Mouse (Mus musculus): ENCODE measurements around the gene Abr. TPM values are rescaled to one million over a fixed set of nuclear protein-coding genes. Genes with fewer than 3 reads are reported as not detected.
A peak's percentile ranks its signal among the peaks of the same experiment; 100 is the strongest.

Abr gene
- total RNA-seq, 2 experiments from 2014 or later = 40.6 to 41.5 TPM

DNA sequence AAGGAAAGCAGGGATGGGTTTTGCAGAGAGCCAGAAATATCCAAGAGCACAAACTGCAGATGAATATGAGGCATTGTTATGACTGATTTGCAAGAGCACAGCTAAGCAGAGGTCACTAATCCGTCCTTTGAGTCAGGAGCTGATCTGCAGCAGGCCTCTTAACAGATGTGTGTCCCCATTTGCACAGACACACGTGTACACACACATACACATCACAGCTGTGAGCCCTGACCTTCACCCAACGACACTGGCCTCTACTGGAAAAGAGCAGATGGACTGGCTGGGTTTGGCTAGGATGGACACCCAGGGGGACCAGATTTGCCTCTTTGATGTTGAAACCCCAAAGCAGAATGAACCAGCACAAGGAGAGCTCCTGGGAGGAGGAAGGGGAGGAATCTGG is 52.7 kb downstream of the Abr start:
- no peak for DNase-seq

DNA sequence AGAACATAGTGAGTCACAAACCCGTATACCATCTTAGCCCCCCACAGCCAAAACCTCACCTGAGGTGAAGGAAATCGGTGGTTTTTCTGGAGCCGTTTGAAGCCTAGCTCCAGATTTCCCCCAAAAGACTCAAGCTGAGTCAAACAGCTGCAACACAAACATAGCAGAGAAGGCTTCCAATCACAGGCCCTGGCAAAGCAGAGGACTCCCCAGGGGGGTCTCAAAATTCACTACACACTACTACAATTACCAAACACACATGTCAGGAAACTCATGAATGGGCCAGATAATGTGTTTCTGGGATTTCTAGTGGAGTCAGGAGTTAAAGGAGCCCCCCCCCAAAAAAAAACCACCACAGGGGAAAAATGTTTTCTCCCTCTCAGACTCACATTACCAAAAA is 56.0 kb downstream of the Abr start:
- DNase-seq = no peak

DNA sequence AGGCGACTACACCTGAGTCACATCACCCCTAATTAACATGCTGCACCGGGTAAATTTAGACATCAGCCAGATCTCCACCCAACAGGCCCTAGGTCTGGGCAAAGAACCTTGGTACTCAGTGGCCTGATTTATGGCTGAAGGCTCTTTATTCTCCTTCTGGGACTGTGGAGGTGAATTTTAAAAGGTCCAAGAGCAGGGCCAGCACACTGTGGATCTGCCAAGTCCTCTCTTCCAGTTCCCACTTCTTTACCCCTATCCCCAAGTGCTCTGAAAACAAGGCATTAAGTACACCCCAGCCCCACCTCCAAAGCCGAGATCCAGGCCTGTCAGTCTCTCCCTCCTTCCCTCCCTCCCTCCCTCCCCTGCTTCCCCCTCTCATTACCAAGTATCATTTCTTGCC is 59.5 kb downstream of the Abr start:
- DNase-seq = no peak

DNA sequence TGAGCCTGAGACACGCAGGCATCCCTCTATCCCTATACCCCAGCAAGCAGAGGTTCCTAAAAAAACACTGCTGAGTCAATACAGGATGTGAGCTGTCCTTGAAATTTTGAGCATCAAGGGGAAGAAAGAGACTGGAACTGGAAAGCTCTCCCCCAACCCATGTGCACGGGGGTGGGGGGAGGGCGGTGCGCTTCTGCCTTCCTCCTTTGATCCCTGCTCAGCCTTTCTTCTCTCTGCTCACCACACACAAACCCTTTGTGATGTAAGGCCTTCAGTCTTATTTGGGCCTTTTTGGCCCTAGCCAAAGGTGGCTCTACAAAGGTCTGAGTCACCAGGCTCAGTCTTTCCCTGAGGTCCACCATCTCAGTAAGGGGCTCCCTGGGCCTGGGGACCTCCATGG is 59.9 kb downstream of the Abr start:
- no peak for DNase-seq

DNA sequence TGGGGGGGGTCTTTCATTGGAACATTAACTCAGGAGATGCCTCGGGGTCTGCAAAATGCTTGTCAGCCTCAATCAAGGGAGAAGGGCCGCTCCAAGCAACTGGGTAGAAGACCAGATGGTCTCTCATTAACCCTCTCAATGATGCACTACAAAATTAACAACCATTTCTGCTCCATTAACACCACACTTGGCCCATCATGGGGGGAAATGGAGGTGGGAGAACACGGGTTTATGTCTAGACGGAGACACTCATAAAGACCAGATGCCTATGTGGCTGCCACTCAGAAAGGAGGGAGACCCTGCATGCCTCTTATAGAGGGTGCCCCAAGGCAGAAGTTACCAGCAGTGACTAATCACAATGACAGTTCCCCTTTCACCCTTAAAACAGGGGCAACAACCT is 64.3 kb downstream of the Abr start:
- DNase-seq = no peak

DNA sequence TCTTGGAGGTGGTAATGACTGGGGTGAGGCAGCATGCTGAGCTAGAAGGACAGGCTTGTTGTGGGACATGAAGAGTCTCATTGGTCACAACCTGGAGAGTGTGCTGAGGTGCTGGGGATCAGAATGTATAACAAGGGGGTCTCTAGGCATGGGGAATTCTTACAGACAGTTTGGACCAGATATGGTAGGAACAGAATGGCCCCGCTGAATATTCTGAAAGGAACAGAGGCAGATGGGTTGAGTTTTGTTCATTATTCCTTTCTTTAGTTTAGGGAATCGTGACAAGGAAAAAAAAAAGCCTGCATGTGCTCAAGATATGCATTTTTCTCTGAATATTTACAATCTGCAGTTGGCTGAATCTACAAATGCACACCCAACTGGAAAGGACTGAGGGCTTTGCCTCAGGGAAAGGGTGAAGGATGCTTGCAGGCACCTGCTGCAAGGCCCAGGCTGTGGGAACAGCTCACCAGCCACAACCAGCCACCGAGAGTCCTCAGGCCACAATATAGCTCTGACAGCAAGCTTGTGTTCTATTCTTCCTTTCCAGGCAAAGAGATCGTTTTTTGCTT is 73.9 kb downstream of the Abr start:
- no peak for DNase-seq

DNA sequence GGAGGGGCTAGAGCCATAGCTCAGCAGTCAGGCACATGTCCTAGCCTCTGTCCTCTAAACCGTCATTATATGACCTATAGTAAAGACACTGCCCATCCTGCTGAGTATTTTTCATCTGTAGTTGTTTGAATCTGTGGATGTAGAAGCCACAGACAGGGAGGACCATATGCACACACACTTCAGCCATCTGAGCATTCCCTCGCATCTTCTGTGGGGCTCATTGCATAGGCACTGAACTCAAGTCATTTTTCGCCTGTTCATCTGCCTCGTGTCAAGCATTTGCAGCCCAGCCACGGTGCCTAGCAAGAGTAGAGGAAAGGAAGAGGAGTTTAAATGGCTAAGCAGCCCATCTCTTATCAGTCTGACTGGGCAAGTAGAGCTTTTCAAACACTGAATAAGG is 74.7 kb downstream of the Abr start:
- DNase-seq = no peak

DNA sequence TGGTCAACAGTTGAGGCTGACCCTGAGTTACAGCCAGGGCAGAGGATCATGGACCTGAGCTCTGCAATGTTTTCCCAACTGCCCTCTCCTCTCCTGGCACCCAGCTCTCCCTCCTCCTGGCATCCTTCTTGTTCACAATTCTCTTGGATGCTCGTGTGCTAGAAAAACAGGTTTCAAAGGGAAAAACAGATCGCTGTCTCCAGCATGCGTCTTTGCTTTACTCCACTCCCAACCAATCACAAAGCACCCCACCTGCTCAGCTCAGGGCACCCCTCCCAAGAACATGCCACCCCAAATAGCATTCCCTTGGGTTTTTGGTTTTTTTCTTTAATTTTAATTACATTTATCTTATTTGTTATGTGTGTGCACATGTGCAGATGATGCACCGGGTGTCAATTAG is 75.7 kb downstream of the Abr start:
- DNase-seq = no peak

DNA sequence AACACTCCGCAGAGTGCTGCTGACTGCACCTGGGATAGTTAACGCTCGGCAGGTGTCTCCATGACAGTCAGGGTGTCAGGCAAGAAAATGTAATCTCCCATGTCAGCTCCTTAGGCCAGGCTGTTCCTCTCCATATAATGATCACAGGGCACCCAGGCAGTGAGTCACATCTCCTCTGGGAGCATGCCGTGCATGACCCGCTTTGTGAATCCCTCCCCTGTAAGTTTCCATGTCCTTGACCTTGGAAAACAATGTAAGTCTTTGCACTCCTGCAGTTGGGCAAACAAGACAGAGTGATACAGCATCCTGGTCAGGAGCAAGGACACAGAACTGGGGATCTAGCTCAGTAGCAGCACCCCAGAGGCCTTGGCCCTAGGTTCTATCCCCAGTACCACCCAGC is 78.8 kb downstream of the Abr start:
- no peak for DNase-seq

DNA sequence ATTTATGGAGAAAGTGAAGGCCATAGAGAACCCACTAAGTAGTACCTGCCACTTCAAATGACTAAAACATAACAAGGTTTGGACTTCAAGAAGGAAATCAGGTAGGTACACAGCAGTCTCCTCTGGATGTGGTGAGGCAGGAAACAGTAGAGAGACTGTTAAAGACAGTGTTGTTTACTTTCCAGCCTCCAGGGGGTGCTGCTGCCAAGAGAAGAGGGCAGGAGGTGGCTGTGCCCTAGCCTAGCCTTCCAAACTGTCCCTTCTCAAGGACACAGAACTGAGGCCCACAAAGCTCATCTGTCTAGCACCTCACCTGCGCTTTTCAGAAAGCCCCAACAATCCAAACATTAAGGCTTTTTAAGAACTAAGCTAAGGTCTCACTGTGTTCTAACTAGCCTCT is 81.1 kb downstream of the Abr start:
- DNase-seq = peak; percentile 85

DNA sequence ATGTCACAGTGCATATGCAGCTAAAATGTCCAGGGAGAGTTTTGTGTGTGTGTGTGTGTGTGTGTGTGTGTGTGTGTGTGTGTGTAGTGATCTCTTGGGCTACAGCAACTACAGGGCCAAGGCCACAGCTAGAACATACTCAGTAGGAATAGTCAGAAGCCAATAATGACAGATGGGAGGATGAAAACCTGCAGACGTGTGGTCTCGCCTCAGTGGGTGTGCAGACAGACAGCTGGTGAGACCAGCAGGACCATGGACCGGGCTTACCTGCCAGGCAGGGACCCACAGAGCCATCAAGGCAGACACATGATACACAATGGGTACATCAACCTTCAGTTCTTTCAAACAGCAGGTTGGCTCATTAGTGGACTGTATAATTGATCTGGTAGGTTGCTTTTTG is 84.7 kb downstream of the Abr start:
- no peak for DNase-seq

DNA sequence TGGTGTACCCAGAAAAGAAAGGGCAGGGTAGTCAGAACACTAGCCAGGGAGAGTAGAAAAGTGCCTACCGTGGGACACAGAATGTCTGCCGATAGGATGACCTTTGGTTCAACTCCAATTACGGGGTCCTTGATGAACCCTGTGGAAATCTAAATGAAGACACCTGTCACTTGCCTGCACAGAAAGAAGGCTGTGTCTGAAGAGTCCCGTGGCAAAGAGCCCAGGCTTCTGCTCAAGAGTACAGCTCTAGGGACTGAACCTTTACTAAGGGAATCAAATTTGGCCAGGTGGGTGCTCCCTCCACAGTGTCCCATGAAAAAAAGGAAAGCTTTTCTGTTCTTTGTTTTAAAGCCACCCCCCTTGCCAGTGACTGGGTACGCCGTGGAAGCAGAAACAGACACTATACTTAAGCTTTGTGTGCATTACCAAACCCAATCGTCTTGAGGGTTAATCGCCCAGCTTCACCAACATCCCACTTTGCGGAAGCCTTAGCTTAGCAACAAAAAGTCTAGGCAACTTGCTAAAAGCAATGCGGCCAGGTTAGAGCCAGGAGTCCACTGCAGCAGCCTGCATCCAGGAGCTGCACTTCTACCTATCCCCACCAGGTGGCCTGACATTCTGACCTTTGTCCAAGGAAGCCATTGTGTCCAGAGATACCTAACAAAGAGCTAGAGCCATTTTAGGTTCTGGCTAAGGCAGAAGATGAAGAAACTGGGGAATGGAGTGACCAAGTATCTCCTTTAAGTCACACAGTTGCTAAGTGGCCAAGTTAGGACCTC is 85.3 kb downstream of the Abr start:
- peak; percentile 40 for DNase-seq

DNA sequence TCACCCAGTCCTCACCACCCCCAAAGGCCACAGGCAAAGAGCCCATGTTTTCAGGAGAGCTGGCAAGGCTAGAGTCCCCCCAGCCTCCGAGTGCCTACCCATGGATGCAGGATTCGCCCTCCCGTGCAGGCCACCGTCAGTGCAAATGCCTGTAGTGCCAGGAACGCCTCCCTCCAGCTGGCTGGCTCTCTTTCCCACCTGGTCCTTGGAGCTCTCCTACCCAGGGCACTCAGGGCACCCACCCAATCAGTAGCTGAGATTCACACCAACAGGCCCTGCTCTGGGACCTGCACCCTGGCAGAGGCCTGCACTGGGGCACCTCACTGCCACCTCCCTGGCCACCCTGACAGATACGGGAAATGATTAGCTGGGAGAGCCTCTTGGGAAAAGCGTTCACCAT is 90.1 kb downstream of the Abr start:
- no peak for DNase-seq

DNA sequence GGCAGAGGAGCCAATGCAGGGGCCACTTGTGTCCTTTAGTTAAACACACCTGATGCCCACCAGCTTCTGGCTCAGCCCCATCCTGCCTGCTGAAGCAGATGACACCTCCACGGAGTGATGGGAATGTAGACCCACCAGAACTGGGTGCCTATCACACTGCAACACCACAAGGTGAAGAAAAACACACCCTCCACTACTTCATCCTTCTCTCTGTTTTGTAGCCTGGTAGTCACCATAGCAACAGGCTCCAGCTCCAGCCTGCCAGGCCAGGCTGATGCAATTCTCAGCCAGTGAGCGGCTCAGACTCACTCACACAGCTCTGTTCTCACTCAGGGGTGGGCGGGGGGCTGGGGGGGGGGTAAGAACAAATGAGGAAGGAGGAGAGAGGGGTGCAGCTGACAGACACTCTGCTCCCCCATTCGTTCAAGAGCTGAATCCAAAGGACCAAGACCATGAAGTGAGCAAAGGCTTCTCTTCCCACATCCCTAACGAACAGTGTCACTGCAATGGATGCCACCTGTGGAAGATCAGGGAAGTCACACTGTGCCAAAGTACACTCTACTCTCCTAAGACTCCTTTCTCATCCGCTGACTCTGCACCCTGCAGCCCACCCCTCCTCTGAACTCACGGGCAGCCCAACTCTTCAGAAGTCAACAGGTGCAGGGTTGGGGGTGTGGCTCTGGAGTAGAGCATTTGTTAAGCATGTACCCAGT is 91.0 kb downstream of the Abr start:
- no peak for DNase-seq

DNA sequence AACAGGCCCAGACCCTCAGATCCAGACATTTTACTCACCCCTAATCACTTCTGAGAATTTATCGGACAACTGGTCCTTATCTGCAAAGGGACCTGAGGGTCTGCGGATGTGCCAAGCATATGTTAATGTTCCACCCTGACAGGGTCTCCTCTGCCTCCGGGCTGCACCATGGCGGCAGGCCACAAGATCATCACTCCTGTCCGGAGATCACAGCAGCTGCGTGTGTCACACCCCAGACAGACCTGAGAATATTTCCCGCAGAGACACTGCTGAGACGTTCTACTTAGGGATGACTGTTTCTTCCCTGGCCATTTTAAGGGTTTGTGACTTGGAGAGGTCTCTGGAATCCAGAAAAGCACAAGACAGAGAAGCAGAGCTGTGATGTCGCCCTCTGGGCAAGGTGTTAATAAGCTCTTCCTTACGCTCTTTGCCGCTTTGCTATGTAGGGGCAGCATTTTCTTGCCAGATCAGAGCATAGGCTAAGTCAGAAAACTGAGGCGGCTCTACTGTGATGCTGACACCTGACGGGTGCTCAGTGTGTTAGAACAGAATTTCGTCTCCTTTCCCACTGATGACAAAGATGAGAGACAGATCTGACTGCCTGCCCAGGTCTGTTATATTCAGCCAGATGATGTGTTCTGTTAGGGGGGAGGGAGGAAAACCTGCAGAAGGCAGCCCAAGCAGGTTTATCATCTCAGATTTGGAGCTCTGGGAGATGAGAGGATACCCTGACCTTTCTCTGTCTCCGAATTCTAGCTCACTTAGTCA is 91.8 kb downstream of the Abr start:
- DNase-seq = no peak

DNA sequence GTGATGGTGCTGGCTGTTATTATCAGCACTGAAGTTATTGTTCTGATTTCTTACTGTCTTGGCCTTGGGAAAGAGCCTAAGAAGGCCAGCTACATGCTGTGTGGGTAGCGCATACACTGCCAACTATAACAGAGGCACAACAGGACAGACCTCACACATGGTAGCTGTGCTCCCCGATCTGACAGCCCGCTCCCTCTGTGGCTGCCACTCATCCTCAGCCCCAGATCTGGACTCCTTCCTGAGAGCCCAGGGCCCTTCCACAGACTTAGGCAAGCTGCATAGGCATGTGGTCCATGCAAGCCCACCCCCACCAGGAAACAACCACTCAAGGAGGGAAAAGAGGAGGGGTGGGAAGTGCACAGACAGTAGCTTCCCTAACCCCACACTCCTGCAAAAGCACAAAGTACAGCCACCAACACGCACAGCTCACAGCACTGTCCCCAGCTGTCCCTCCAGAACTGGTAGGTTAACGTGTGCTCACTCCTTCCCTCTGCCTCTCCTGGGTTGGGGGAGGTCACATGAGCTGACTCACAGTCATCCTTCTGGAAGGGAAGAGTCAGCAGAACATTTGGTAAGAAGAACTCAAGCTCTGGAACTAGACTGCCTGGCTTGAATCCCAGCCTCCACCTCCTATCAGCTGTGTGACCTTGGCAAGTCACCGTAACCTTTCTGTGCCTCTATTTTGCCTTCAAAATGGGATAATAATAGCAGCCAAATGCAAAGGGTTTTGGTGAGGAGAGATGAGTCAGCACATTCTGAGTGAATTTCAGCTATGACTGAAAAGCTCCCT is 92.6 kb downstream of the Abr start:
- DNase-seq = no peak

DNA sequence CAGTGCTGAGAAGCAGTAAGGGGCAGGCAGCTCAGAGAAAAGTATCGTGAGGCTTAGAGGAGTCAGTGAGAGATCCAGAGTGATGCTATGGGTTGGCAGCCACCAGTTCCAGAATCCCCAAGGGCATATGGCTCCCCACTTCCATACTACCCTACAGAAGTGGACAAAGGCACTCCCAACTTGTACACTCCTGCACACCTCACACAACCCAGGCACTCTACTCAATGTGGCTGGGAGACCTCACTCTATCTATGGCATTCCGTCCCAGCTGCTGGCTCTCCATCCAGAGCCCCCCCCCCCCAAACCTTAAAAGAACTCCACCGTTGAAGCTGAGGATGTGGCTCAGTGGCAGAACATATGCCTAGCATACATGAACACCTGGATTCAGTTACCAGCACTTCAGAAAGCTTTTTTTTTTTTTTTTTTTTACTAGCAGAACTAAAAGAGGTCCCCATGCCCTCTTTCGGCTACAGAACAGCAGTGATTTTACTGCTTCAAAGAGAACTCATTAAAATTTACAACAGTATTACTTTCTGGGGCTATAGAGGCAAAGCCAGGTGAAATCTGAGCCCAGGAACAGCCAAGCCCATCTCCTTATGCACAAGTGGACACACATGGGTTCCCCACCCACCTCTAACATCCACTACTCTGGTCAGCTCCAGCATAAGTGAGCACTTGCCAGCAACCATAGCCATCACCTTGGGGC is 96.3 kb downstream of the Abr start:
- no peak for DNase-seq

DNA sequence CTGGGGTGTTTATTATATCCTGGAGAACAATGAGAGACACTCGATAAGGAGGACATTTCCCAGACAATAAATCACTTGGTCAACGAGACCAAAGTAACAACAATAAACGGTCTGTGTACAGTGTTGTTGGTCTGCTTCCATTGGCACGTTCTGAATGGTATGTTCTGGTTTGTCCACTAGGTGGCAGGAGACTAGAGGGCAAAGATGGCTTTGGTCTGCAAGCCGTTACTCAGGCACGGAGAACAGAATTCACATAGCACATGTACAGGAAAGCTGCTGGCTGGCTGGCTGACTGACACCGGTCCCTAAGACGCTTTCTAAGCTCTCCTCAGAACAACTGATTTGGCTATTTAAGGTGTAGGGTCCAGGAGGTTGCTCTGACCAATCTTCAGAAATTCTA is 97.2 kb downstream of the Abr start:
- peak; percentile 77 for DNase-seq

DNA sequence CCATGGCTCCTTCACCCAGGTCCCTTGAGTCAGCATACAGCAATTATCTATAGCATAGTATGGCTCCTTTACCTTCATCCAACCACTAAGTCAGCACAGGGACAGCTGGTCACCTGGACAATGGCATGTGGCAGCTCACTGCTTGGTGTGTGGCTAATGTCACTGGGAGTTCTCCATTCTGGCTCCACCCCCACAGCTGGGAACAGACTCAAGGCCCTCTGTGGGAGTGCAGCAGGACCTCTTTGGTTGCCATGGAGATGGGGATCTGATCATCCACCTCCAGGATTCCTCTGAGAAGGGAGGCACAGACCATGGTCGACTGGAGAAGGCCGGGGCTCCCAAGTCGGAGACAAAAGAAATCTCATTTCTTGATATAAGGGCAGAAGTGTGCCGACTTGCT is 98.8 kb downstream of the Abr start:
- DNase-seq = no peak

DNA sequence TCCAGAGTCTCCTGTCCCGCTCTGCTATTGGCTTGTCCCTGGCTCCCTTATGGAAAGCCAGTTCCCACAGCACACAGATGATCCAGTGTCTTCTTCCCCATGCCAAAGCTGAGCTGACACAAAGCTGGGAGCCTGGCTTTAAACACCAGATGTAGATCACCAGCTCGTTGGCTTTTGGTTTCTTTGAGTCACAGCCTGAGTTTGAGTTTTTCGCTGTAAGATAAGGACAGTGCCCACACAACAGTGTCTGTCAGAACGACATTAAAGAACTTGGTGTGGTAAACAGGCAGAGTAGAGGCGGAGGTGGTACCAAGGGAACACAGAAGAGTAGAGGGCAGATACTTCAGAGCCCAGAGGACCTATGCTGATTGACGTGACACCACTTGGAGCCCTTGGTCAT is 101.2 kb downstream of the Abr start:
- no peak for DNase-seq

DNA sequence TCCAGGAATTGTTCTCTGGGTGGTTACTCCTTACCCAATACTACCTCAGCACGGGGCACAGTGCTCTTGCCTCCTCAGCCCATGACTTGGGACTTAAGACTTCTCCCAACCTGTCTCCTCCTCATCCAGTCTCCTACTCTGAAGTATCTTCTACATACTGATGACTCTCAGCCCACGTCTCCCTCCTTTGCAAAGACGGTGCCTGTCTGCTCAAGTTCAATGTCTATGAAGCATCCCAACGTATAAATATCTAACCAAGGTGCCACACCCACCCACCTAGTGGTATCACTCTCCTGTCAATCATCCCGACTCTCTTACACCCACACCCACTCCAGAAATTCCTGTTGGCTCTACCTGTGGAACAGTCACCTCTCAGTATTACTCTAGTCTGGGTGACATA is 103.5 kb downstream of the Abr start:
- no peak for DNase-seq

DNA sequence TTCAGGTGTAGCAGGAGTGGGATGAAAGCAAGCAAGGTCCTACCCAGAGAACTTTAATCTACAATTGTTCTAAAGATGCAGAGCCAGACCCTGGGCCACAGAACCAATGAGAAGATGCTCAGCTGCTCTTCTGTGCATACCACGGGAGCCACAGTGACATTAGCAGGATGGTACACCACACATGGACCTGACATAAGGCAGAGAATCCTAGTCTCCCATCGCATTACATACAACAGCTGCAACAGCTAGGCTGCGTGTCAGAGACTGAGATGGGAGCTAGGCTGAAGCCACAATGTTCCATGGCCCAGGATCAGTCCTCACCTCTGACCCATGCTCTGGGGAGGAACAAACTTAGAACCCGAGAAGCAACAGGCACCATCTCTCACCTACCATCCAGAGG is 104.0 kb downstream of the Abr start:
- no peak for DNase-seq

All from heart, postnatal 4 days (tissue).